Mouse (Mus musculus) midbrain, embryonic 13.5 days (tissue): ENCODE results near the gene Plppr2. TPM values are rescaled to one million over a fixed set of nuclear protein-coding genes. Genes with fewer than 3 reads are reported as not detected.

Source experiments
- ATAC-seq: fragments of 200-750 bp; cut with Nextera tagmentation; 2 replicates; pipeline ENCODE4 v1.8.0; 2017; ENCODE audit warnings: mild to moderate bottlenecking, moderate TSS enrichment, moderate library complexity
- H3K27ac ChIP-seq: fragments of 300-500 bp; sonication (generic); 2 replicates; pipeline ENCODE4 v1.5.1; 2015; ENCODE audit warnings: inconsistent platforms, mild to moderate bottlenecking, moderate library complexity
- H3K27me3 ChIP-seq: fragments of 300-500 bp; sonication (generic); 2 replicates; pipeline ENCODE4 v1.6.1; 2015; ENCODE audit warnings: mild to moderate bottlenecking, inconsistent platforms
- H3K36me3 ChIP-seq: fragments of 300-500 bp; sonication (generic); 2 replicates; pipeline ENCODE4 v1.6.1; 2015; ENCODE audit warnings: mild to moderate bottlenecking, inconsistent platforms
- H3K4me1 ChIP-seq: fragments of 300-500 bp; sonication (generic); replicated peaks from 2 replicates; pipeline ENCODE4 v1.6.1; 2015; ENCODE audit warnings: inconsistent platforms
- H3K4me2 ChIP-seq: fragments of 300-500 bp; sonication (generic); replicated peaks from 2 replicates; pipeline ENCODE4 v1.6.1; 2015; ENCODE audit warnings: moderate library complexity, mild to moderate bottlenecking, inconsistent platforms
- H3K4me3 ChIP-seq: fragments of 300-500 bp; sonication (generic); replicated peaks from 2 replicates; pipeline ENCODE4 v1.5.1; 2015; ENCODE audit warnings: mild to moderate bottlenecking, inconsistent platforms
- H3K9ac ChIP-seq: fragments of 300-500 bp; sonication (generic); replicated peaks from 2 replicates; pipeline ENCODE4 v1.6.1; 2015; ENCODE audit warnings: mild to moderate bottlenecking, inconsistent platforms
- H3K9me3 ChIP-seq: fragments of 300-500 bp; sonication (generic); 2 replicates; pipeline ENCODE4 v1.6.1; 2016; ENCODE audit warnings: mild to moderate bottlenecking, inconsistent platforms
- WGBS: fragments of 180-500 bp; shearing (Covaris S2); methylation state at CpG from one replicate; pipeline ENCODE4 v1.1.7; 2015; 5-methylcytosine and 5-hydroxymethylcytosine counted together
- polyA plus RNA-seq: library from polyadenylated mRNA; unstranded; fragments of >200 nt; fragmentation: Nextera tagmentation; extraction: Ambion mirVana; gene quantifications from 2 replicates; pipeline ENCODE4 v1.2.1, GENCODE M21; 2015

Gene Plppr2
- polyA plus RNA-seq, 1 experiment from 2014 or later, result 72.0 TPM

DNA sequence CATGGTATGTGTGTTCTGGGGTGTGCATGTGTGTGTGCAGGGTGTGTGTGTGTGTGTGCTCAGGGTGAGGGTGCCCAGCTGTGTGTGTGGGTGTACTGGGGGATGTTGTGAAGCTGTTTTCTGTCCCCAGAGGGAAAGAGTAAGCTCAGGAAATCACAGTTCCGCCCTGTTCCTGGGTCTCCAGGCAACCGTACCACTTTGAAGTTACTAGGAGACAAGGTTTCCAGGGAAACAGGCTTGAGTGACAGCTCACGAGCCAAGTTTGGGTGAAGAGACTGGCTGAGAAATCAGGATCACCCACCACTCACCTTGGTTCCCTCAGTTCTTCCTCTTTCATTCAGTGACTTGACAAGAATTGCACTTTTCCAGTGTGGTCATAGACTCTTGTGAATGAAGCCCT, 16.8 kb downstream of the Plppr2 start:
- H3K27ac ChIP-seq, result peak overlapping the region; percentile 80
- 0 out of 2 replicates have a peak, but pooled peaks cover 4% of the 10 kb centered on the region for H3K36me3 ChIP-seq
- peak; percentile 7 for ATAC-seq
- H3K9ac ChIP-seq, result no peak overlapping the region; the same call in 1 of the 2 replicates
- peaks cover 6% of the 10 kb centered on the region; the same call in 1 of the 2 replicates for H3K27me3 ChIP-seq
- peaks cover 34% of the 10 kb centered on the region for H3K4me1 ChIP-seq
- H3K4me3 ChIP-seq, result no peak overlapping the region
- 6% methylated on average over 3 of the region's 3 CpGs for WGBS
- H3K4me2 ChIP-seq, result peak overlapping the region; percentile 6; the same call in 1 of the 2 replicates
- no peaks in the 10 kb centered on the region for H3K9me3 ChIP-seq

DNA sequence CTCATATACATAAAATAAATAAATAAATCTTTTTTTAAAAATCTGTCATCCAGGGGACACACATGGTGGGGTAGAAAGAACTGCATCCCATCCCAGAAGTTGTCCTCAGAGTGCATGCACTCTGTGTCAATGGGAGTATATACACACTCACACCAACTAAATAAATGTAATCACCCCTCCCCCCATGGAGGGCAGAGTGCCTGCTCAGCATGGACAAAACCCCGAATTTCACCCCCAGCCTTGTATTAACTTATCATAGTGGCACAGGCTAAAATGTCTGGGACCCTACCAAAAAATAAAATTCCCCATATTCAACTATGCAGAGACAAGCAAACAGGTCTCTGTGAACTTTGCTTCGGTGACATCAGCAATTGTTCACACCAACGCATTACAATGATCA, 17.8 kb downstream of the Plppr2 start:
- 0 out of 2 replicates have a peak, but pooled peaks cover 4% of the 10 kb centered on the region for H3K36me3 ChIP-seq
- WGBS, result 74% methylated on average over 3 of the region's 3 CpGs
- peaks cover 34% of the 10 kb centered on the region for H3K4me1 ChIP-seq
- H3K9ac ChIP-seq, result no peak overlapping the region
- H3K4me3 ChIP-seq, result peak overlapping the region; percentile 64; the same call in 1 of the 2 replicates
- H3K9me3 ChIP-seq, result no peaks in the 10 kb centered on the region
- ATAC-seq, result no peak
- no peak overlapping the region for H3K27ac ChIP-seq
- peaks cover 12% of the 10 kb centered on the region for H3K27me3 ChIP-seq
- H3K4me2 ChIP-seq, result peak overlapping the region; percentile 63

DNA sequence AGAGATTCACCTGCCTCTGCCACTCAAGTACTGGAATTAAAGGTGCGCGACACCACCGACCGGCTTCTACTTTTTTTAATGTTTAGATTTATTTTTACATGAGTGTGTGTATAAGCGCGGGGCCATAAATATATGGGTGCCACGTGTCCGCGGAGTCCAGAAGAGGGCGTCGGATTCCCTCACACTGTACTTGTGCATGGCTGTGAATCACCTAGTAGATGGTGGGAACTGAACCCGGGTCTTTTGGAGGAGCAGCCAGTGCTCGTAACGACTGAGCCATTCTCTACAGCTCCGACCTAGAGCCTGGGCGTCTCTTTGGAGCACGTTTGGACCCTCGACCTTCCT, 18.4 kb downstream of the Plppr2 start:
- 2% methylated on average over 18 of the region's 18 CpGs for WGBS
- peak overlapping the region; percentile 64 for H3K4me3 ChIP-seq
- H3K27me3 ChIP-seq, result peaks cover 17% of the 10 kb centered on the region
- peak; percentile 64 for ATAC-seq
- peak overlapping the region; percentile 54; the same call in 1 of the 2 replicates for H3K9ac ChIP-seq
- H3K4me1 ChIP-seq, result peaks cover 34% of the 10 kb centered on the region
- no peaks in the 10 kb centered on the region for H3K9me3 ChIP-seq
- peak overlapping the region; percentile 95 for H3K27ac ChIP-seq
- H3K4me2 ChIP-seq, result peak overlapping the region; percentile 63
- 0 out of 2 replicates have a peak, but pooled peaks cover 4% of the 10 kb centered on the region for H3K36me3 ChIP-seq

DNA sequence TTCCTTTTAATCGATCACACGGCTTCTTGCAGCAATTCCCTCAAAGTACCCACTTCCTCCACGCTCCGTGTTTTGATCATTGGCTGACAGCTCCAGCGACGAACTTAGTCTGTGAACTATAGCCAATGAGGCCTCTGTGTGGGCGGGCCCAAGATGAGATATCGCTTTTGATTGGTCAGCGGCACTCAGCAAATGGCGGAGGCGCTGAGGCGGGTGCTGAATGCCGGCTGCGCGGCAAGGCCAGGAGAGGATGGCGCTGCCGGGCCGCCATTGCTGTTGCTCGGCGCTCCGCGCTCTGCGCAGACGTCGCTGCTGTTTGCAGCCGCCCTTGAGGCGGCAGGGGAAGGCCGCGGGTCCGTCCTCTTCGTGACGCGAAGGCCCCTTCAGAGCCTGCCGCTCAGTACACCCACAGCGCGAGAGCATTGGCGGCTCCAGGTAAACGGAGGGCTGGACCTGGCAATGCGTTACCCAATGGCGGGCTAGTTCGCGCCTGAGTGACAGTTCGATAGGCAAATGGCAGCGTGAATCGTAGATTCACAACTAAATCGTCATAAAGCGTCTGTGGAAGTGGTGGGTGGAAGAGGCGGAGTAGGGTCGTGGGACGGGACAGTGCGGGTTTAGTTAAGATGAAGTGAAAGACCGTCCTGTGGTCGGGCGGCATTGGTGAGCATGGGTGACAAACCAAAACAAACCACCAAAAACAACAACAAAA, 18.9 kb downstream of the Plppr2 start, which contains the start of gene Swsap1:
Gene Swsap1 (plus strand): TSS at position 186 of the 712 bp plus-strand sequence.
- WGBS, result under 1% methylated on average over 54 of the region's 54 CpGs
- ATAC-seq, result peak; percentile 99

DNA sequence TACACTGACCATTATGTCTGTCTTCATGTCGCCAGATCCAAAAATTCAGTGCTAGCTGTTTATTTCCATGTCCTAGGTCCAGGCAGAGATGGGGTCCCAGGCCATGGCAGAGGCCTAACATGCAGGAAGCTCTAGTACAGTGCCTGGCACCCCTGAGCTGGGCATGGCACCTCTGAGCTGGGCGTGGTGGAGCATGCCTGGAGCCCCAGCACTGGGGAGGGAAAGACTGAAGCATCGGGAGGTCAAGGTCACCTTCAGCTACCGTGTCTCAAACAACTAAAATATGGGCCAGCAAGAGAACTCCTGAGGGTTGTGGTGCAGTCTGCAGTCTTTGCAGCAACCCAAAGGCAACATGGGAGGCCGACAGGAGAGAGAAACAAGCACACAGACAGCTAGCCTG, 21.5 kb downstream of the Plppr2 start:
- H3K9me3 ChIP-seq, result no peaks in the 10 kb centered on the region
- 87% methylated on average over 5 of the region's 5 CpGs for WGBS
- H3K27me3 ChIP-seq, result peaks cover 49% of the 10 kb centered on the region
- H3K4me1 ChIP-seq, result peaks cover 47% of the 10 kb centered on the region
- ATAC-seq, result no peak
- 0 out of 2 replicates have a peak, but pooled peaks cover 4% of the 10 kb centered on the region for H3K36me3 ChIP-seq
- no peak overlapping the region for H3K4me3 ChIP-seq
- H3K9ac ChIP-seq, result no peak overlapping the region
- no peak overlapping the region for H3K27ac ChIP-seq
- H3K4me2 ChIP-seq, result no peak overlapping the region

More for the DNA sequence above, 18.9 kb downstream of the Plppr2 start, which contains the start of gene Swsap1:
- Histone ChIP-seq H3K9me3 (no peaks in the 10 kb centered on the region), H3K4me2 (peak within 1 kb of the TSS; percentile 63), H3K4me1 (peaks cover 34% of the 10 kb centered on the region), H3K27ac (peak within 1 kb of the TSS; percentile 95), H3K9ac (peak within 1 kb of the TSS; percentile 77), H3K27me3 (peaks cover 23% of the 10 kb centered on the region), H3K4me3 (peak within 1 kb of the TSS; percentile 64), H3K36me3 (0 out of 2 replicates have a peak, but pooled peaks cover 4% of the 10 kb centered on the region)

DNA sequence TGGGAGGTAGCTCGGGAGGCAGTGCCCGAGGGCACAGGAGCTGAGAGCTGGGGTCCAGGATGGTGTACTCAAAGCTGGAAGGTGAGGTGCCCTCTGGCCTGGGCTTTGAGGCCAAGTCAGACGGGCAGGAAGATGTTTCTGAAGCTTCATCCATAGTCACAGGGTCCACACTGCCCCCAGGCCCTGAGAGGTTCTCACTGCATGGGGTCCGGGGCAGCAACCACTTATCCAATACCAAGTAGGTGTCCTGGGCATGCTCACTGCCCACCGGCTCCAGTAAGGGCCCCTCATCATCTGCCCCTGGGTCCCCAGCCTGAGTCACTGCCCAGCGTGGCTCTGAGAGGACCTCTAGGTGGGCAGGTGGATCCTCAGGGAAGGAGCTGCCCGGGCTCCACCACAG, 22.4 kb downstream of the Plppr2 start:
- Histone ChIP-seq H3K9ac (no peak overlapping the region), H3K36me3 (0 out of 2 replicates have a peak, but pooled peaks cover 4% of the 10 kb centered on the region), H3K4me3 (no peak overlapping the region), H3K4me1 (peaks cover 40% of the 10 kb centered on the region), H3K4me2 (no peak overlapping the region), H3K27me3 (peaks cover 55% of the 10 kb centered on the region), H3K9me3 (no peaks in the 10 kb centered on the region), H3K27ac (no peak overlapping the region)
- 90% methylated on average over 7 of the region's 7 CpGs for WGBS
- no peak for ATAC-seq

DNA sequence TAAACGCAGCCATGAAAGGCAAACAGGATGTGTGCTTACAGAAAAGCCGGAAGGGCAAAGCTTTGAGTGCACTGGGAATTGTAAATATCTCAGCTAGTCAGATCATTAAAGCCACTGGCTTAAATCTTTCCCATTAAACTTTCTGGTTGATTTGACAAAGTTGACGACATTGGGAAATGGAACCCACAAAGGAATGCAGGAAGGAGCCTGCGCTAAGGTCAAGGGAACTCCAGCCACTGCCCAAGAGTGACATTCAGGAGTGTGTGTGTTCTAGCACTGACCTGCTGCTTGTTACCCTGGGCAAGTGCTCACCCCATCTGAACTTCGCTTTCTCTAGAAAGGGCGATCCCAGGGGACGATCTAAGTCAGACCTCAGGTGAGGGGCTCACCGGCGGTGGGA, 23.3 kb downstream of the Plppr2 start:
- no peak for ATAC-seq
- no peak overlapping the region for H3K4me2 ChIP-seq
- H3K4me1 ChIP-seq, result peaks cover 32% of the 10 kb centered on the region
- H3K9me3 ChIP-seq, result no peaks in the 10 kb centered on the region
- 64% methylated on average over 9 of the region's 9 CpGs for WGBS
- peaks cover 55% of the 10 kb centered on the region for H3K27me3 ChIP-seq
- H3K9ac ChIP-seq, result 0 out of 2 replicates have a peak overlapping the region, but pooled peaks have one; percentile 14
- H3K27ac ChIP-seq, result no peak overlapping the region
- no peak overlapping the region for H3K4me3 ChIP-seq
- 0 out of 2 replicates have a peak, but pooled peaks cover 4% of the 10 kb centered on the region for H3K36me3 ChIP-seq

DNA sequence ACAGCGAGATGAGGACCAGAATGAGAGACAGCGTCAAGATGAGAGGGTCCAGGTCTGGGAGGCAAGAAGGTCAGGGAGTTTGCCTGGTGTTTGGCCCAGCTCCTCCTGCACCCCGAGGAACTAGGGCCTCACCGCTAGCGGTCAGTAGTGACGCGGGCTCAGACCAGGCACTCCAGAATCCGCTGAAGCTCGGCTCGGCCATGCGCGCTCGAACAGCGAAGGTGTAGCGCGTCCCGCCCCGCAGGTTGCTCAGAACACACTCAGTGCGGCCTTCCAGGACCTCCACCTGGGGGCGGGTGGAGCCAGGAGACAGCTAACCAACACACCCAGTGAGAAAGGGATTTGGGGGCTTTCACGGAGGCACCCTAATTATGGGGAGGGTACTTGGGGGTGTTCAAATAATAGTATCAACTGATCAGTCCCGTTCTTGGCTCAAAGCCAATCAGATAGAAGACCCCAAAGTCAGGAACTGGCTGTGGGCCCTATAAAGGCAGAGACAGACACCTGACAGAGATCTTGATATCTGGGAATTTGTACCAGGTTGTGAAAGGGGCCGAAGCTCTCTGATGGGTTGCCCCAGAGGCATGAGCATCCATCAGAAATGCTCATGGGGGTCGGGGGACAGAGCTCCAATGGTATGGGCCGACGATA, 23.9 kb downstream of the Plppr2 start:
- Histone ChIP-seq H3K9ac (0 out of 2 replicates have a peak overlapping the region, but pooled peaks have one; percentile 14), H3K4me2 (0 out of 2 replicates have a peak overlapping the region, but pooled peaks have one; percentile 5), H3K27ac (no peak overlapping the region), H3K27me3 (peaks cover 55% of the 10 kb centered on the region), H3K36me3 (0 out of 2 replicates have a peak, but pooled peaks cover 4% of the 10 kb centered on the region), H3K9me3 (no peaks in the 10 kb centered on the region), H3K4me1 (peaks cover 31% of the 10 kb centered on the region), H3K4me3 (0 out of 2 replicates have a peak overlapping the region, but pooled peaks have one; percentile 14)
- WGBS, result 11% methylated on average over 26 of the region's 26 CpGs
- no peak for ATAC-seq

DNA sequence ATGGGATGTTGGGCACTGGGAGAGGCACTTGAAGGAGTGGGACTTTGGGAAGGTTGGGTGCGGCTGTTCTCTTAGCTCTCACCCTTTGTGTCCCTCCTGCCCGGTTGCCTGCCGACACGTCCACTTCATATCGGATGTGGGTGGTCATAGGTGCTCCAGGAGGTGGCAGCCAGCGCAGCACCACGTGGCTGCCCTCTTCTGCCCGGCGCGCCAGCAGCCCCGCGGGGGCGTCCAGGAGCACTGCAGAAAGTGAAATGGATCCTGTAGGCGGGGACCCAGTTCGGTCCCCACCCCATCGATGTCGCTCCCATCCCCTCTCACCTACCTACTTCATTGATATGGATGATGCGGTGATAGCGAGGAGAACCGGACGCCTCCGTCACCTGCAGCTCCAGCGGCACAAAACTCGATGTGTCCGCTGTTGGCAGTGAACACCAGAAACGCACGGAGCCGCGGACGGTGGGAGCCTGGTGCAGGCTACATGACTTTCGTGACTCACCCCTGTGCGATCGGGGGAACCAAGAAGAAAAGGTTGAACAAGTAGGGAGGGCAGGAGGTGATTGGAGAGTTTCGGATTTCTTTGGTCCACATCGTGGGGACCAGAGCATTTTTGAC, 24.6 kb downstream of the Plppr2 start:
- Histone ChIP-seq H3K4me2 (peak overlapping the region; percentile 60), H3K36me3 (0 out of 2 replicates have a peak, but pooled peaks cover 4% of the 10 kb centered on the region), H3K27me3 (peaks cover 55% of the 10 kb centered on the region), H3K9ac (no peak overlapping the region), H3K27ac (no peak overlapping the region), H3K9me3 (no peaks in the 10 kb centered on the region), H3K4me1 (peaks cover 27% of the 10 kb centered on the region), H3K4me3 (peak overlapping the region; percentile 39)
- WGBS, result 1% methylated on average over 35 of the region's 35 CpGs
- no peak for ATAC-seq

DNA sequence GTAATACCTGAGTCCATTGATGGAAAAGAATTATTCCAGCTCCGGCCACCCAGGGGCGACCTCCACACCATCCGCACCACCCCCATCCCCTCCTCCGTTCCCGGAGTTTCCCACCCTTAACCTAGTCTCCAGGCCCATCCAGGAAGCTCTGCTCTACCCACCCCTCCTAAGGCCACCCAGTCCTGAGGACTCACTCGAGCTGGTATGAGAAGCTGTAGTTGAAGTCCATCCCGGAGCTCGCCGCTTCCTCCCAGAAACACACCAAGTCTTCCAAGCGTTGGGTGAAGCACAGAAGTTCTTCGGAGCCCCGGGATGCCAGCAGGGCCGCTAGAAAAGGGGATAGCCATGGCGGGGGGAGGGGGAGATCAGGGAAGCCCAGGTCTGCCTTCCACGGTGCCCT, 25.2 kb downstream of the Plppr2 start:
- peak; percentile 53 for ATAC-seq
- 1% methylated on average over 15 of the region's 15 CpGs for WGBS

DNA sequence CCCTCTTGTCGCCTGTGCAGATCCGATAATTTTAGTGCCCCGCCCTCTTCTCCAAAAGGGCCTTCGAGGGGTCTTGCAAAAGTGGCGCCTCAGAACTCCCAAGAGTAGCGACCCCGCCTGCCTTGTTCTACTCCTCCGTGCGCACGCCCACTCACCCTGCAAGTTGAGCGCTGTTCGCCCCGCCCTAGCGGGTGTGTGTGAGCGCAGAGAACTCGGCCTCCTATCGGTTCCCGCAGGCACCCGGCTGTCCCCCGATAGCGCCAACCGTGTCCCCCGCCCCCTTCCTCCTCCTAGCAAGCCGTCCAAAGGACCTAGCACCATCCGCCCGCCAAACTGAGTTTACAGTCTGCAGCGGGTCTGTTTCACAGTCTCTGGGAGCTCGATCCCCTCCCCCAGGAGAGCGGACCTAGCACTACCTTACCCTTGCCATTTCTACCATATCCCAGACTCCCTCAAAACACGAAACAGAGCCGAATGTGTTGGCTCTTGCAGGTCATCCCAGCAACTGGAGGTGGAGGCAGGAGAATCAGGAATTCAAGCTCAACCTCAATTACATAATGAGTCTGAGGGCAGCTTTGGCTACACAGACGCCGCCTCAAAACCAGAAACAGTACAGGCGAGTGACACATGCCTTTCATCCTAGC, 25.7 kb downstream of the Plppr2 start:
- Histone ChIP-seq H3K9me3 (no peaks in the 10 kb centered on the region), H3K27ac (no peak overlapping the region), H3K27me3 (peaks cover 55% of the 10 kb centered on the region), H3K36me3 (0 out of 2 replicates have a peak, but pooled peaks cover 4% of the 10 kb centered on the region), H3K4me1 (peaks cover 24% of the 10 kb centered on the region), H3K4me2 (peak overlapping the region; percentile 60), H3K9ac (peak overlapping the region; percentile 33; the same call in 1 of the 2 replicates), H3K4me3 (peak overlapping the region; percentile 39)
- WGBS, result 4% methylated on average over 34 of the region's 34 CpGs
- peak; percentile 76 for ATAC-seq

More for the DNA sequence above, 25.2 kb downstream of the Plppr2 start:
- H3K4me2 ChIP-seq, result peak overlapping the region; percentile 60
- H3K27ac ChIP-seq, result no peak overlapping the region
- peak overlapping the region; percentile 33 for H3K9ac ChIP-seq
- H3K9me3 ChIP-seq, result no peaks in the 10 kb centered on the region
- peaks cover 55% of the 10 kb centered on the region for H3K27me3 ChIP-seq
- H3K36me3 ChIP-seq, result 0 out of 2 replicates have a peak, but pooled peaks cover 4% of the 10 kb centered on the region
- H3K4me1 ChIP-seq, result peaks cover 24% of the 10 kb centered on the region
- peak overlapping the region; percentile 39 for H3K4me3 ChIP-seq
